Mouse (Mus musculus) heart, adult 2 months (tissue): ENCODE measurements at regions not wholly inside any gene's neighbourhood (a gene's known extent, or its start where the extent isn't known, plus 50 kb on each side); places are given as distances from the start of the nearest gene placed in this dataset.

Experiments
- CTCF ChIP-seq: fragments of 200-600 bp; IDR thresholded peaks from 2 replicates; pipeline ENCODE4 v1.8.1; 2022; ENCODE audit warnings: antibody characterized with exemption, mild to moderate bottlenecking, moderate library complexity
- EP300 ChIP-seq: fragments of 200-500 bp; IDR thresholded peaks from 2 replicates; pipeline ENCODE4 v1.6.1; 2011; ENCODE audit warnings: low read depth, low read length, control low read depth; ENCODE audit not compliant: insufficient read depth

DNA sequence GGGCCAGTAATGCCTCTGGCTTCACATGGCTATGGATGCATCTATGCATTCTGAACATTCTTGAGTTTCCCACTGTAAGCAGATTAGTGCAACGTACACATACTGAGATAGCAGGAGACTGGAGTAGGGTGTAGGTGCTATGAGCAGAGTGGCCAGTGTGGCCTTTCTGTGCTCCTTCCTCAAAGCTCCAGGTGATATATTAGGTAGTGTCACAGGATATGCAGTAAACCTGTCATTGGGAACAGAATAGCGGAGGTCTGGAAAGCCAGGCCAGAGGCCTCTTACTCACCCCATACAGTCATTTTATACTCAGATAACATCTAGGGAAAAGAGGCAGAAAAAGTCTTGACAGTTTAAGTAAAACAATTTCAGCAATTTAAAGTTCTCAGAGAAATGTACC lies 424.1 kb upstream of the Nr2f1 start:
- TF ChIP-seq CTCF (no peak), EP300 (no peak)
